ENCODE assay signal across 19 mouse cellular contexts in genomic region chr9:65831164-65831563, GRCm38 (mm10). TPM values are rescaled to one million over a fixed set of nuclear protein-coding genes. Genes with fewer than 3 reads are reported as not detected.
A peak's percentile ranks its signal among the peaks of the same experiment; 100 is the strongest.
DNase-seq lines count a peak whose midpoint lies in the region; ATAC-seq lines count a peak whose summit lies in the region.
"Had no signal": no experiment of that assay in that cellular context is flagged by ENCODE, and none has a peak within 500 bp of the region (broad histone marks: within the 10 kb centered on the region; RNA-seq: fewer than 3 reads in every experiment).

No protein-coding gene starts in this region.

- H3K4me3 ChIP-seq in forebrain, embryonic 10.5 days, result no peak overlapping the region
- H3K4me3 ChIP-seq in forebrain, embryonic 16.5 days (replicated peaks; ENCODE audit: low read length), result no peak overlapping the region
- no peak overlapping the region for H3K4me3 ChIP-seq in kidney, embryonic 16.5 days (ENCODE audit: low read length)
- H3K4me3 ChIP-seq in midbrain, embryonic 10.5 days, result no peak overlapping the region
- H3K4me3 ChIP-seq in midbrain, embryonic 14.5 days (replicated peaks; ENCODE audit: low read depth, low read length), result no peak overlapping the region
- H3K4me3 ChIP-seq: embryonic facial prominence, embryonic 15.5 days; kidney, embryonic 15.5 days; limb, embryonic 15.5 days; neural tube, embryonic 13.5 days had no signal

- peaks cover 87% of the 10 kb centered on the region for H3K4me1 ChIP-seq in forebrain, embryonic 10.5 days
- peaks cover 25% of the 10 kb centered on the region for H3K4me1 ChIP-seq in forebrain, embryonic 16.5 days (replicated peaks; ENCODE audit: control insufficient read depth, insufficient read depth, low read length)
- H3K4me1 ChIP-seq in kidney, embryonic 16.5 days (ENCODE audit: insufficient read depth, low read length), result peaks cover 22% of the 10 kb centered on the region
- H3K4me1 ChIP-seq in midbrain, embryonic 10.5 days, result peaks cover 68% of the 10 kb centered on the region
- 0 out of 2 replicates have a peak, but pooled peaks cover 7% of the 10 kb centered on the region for H3K4me1 ChIP-seq in midbrain, embryonic 14.5 days (ENCODE audit: control insufficient read depth, insufficient read depth, low read length)

- WGBS in forebrain, embryonic 10.5 days, result 52% methylated on average over 4 of the region's 4 CpGs
- 34% methylated on average over 4 of the region's 4 CpGs for WGBS in forebrain, embryonic 16.5 days
- 69% methylated on average over 4 of the region's 4 CpGs for WGBS in kidney, embryonic 16.5 days
- 65% methylated on average over 4 of the region's 4 CpGs for WGBS in midbrain, embryonic 10.5 days
- 49% methylated on average over 4 of the region's 4 CpGs for WGBS in midbrain, embryonic 14.5 days

- DNase-seq in forebrain, embryonic 10.5 days (ENCODE audit: extremely low spot score, low spot score), result no peak
- no peak for DNase-seq in kidney, postnatal 25 days
- no peak for DNase-seq in midbrain, embryonic 10.5 days (ENCODE audit: low spot score)
- no peak for DNase-seq in midbrain, embryonic 14.5 days
- no peak for DNase-seq in spleen, adult 18-20 months
- DNase-seq: cerebellum, adult 18-20 months; cerebellum, postnatal 25 days; gastrocnemius, postnatal 36 days; lung, embryonic 14.5 days; thymus, postnatal 36 days had no signal

- H3K27me3 ChIP-seq in forebrain, embryonic 10.5 days (ENCODE audit: poor library complexity, severe bottlenecking), result no peaks in the 10 kb centered on the region
- no peaks in the 10 kb centered on the region for H3K27me3 ChIP-seq in forebrain, embryonic 16.5 days (replicated peaks; ENCODE audit: control insufficient read depth, insufficient read depth, low read length)
- no peaks in the 10 kb centered on the region for H3K27me3 ChIP-seq in kidney, embryonic 16.5 days (ENCODE audit: insufficient read depth, low read length)
- H3K27me3 ChIP-seq in midbrain, embryonic 10.5 days (ENCODE audit: low read depth, poor library complexity, severe bottlenecking), result 0 out of 2 replicates have a peak, but pooled peaks cover 8% of the 10 kb centered on the region
- no peaks in the 10 kb centered on the region; the same call in 1 of the 2 replicates for H3K27me3 ChIP-seq in midbrain, embryonic 14.5 days (ENCODE audit: control insufficient read depth, insufficient read depth, low read length)
- H3K27me3 ChIP-seq: embryonic facial prominence, embryonic 15.5 days; kidney, embryonic 15.5 days; limb, embryonic 15.5 days; neural tube, embryonic 13.5 days had no signal

- peaks cover 4% of the 10 kb centered on the region for H3K36me3 ChIP-seq in forebrain, embryonic 10.5 days (replicated peaks)
- no peaks in the 10 kb centered on the region for H3K36me3 ChIP-seq in forebrain, embryonic 16.5 days (ENCODE audit: control insufficient read depth, insufficient read depth)
- no peaks in the 10 kb centered on the region for H3K36me3 ChIP-seq in kidney, embryonic 16.5 days (ENCODE audit: insufficient read depth, low read length)
- peaks cover 3% of the 10 kb centered on the region; the same call in 1 of the 2 replicates for H3K36me3 ChIP-seq in midbrain, embryonic 10.5 days
- no peaks in the 10 kb centered on the region for H3K36me3 ChIP-seq in midbrain, embryonic 14.5 days (ENCODE audit: control insufficient read depth, insufficient read depth, low read length)
- H3K36me3 ChIP-seq: neural tube, embryonic 13.5 days had no signal

- no peak for ATAC-seq in forebrain, embryonic 16.5 days
- no peak for ATAC-seq in kidney, embryonic 16.5 days (ENCODE audit: low FRiP score, low TSS enrichment)
- ATAC-seq in midbrain, embryonic 14.5 days (ENCODE audit: low FRiP score, low TSS enrichment), result no peak
- ATAC-seq in megakaryocyte progenitor cell, adult 5-6 weeks (replicated peaks; ENCODE audit: poor library complexity), result peak; percentile 13; the same call in 1 of the 2 replicates
- ATAC-seq: hindbrain, postnatal 0 days; intestine, postnatal 0 days had no signal

- no peaks in the 10 kb centered on the region for H3K9me3 ChIP-seq in forebrain, embryonic 10.5 days
- H3K9me3 ChIP-seq in forebrain, embryonic 16.5 days (ENCODE audit: control insufficient read depth, low read length), result no peaks in the 10 kb centered on the region
- H3K9me3 ChIP-seq in kidney, embryonic 16.5 days (ENCODE audit: low read length), result no peaks in the 10 kb centered on the region
- no peaks in the 10 kb centered on the region for H3K9me3 ChIP-seq in midbrain, embryonic 10.5 days (replicated peaks)
- no peaks in the 10 kb centered on the region for H3K9me3 ChIP-seq in midbrain, embryonic 14.5 days (ENCODE audit: control insufficient read depth, low read length)
- H3K9me3 ChIP-seq: embryonic facial prominence, embryonic 15.5 days; kidney, embryonic 15.5 days; limb, embryonic 15.5 days; neural tube, embryonic 13.5 days had no signal

- H3K4me2 ChIP-seq in forebrain, embryonic 16.5 days (ENCODE audit: low read length), result no peak overlapping the region
- H3K4me2 ChIP-seq in kidney, embryonic 16.5 days (replicated peaks; ENCODE audit: low read depth, low read length), result no peak overlapping the region
- no peak overlapping the region for H3K4me2 ChIP-seq in midbrain, embryonic 14.5 days (ENCODE audit: low read length)
- H3K4me2 ChIP-seq: embryonic facial prominence, embryonic 15.5 days; kidney, embryonic 15.5 days; limb, embryonic 15.5 days; lung, embryonic 14.5 days; neural tube, embryonic 13.5 days had no signal

- H3K27ac ChIP-seq in forebrain, embryonic 10.5 days, result peak overlapping the region; percentile 86
- H3K27ac ChIP-seq in forebrain, embryonic 16.5 days (ENCODE audit: low read length), result no peak overlapping the region
- H3K27ac ChIP-seq in kidney, embryonic 16.5 days (ENCODE audit: low read length), result 0 out of 2 replicates have a peak overlapping the region, but pooled peaks have one; percentile 38
- H3K27ac ChIP-seq in midbrain, embryonic 10.5 days (replicated peaks), result peak overlapping the region; percentile 77
- no peak overlapping the region for H3K27ac ChIP-seq in midbrain, embryonic 14.5 days (replicated peaks; ENCODE audit: low read depth, low read length)
- H3K27ac ChIP-seq: embryonic facial prominence, embryonic 15.5 days; hindbrain, postnatal 0 days; kidney, embryonic 15.5 days; limb, embryonic 15.5 days; neural tube, embryonic 13.5 days had no signal

- no peak overlapping the region for H3K9ac ChIP-seq in forebrain, embryonic 16.5 days (replicated peaks; ENCODE audit: low read depth, low read length)
- no peak overlapping the region for H3K9ac ChIP-seq in kidney, embryonic 16.5 days (replicated peaks; ENCODE audit: low read length)
- H3K9ac ChIP-seq in midbrain, embryonic 14.5 days (replicated peaks; ENCODE audit: low read length), result no peak overlapping the region
- H3K9ac ChIP-seq: embryonic facial prominence, embryonic 15.5 days; kidney, embryonic 15.5 days; limb, embryonic 15.5 days; lung, embryonic 14.5 days; neural tube, embryonic 13.5 days had no signal

RNA-seq across cellular contexts. Expression of gene Zfp609, which starts 3.8 kb away (rescaled TPM):
- 8.2 and 8.3 TPM in 2 replicates for polyA plus RNA-seq in forebrain, embryonic 10.5 days (2016; fragmentation: Nextera tagmentation; extraction: Ambion mirVana)
- 7.7 and 8.0 TPM in 2 replicates for polyA plus RNA-seq in forebrain, embryonic 16.5 days (2015; fragmentation: Nextera tagmentation; extraction: Ambion mirVana)
- polyA plus RNA-seq in kidney, embryonic 16.5 days (2015; fragmentation: Nextera tagmentation; extraction: Ambion mirVana), result 4.8 and 6.4 TPM in 2 replicates
- polyA plus RNA-seq in midbrain, embryonic 10.5 days (2016; fragmentation: Nextera tagmentation; extraction: Ambion mirVana), result 6.4 and 7.3 TPM in 2 replicates
- polyA plus RNA-seq in midbrain, embryonic 14.5 days (2014; fragmentation: Nextera tagmentation; extraction: Ambion mirVana), result 9.2 and 10.2 TPM in 2 replicates
- 22.6 and 23.3 TPM in 2 replicates for total RNA-seq in megakaryocyte progenitor cell, adult 5-6 weeks (2015)
- 5.5 and 6.8 TPM in 2 replicates for total RNA-seq in megakaryocyte progenitor cell, adult 5-6 weeks (2017)

RNA-seq across cellular contexts. Expression of gene Pclaf, which starts 58.9 kb away (rescaled TPM):
- polyA plus RNA-seq in forebrain, embryonic 10.5 days (2016; fragmentation: Nextera tagmentation; extraction: Ambion mirVana), result 339 and 372 TPM in 2 replicates
- 57.7 and 59.9 TPM in 2 replicates for polyA plus RNA-seq in forebrain, embryonic 16.5 days (2015; fragmentation: Nextera tagmentation; extraction: Ambion mirVana)
- polyA plus RNA-seq in kidney, embryonic 16.5 days (2015; fragmentation: Nextera tagmentation; extraction: Ambion mirVana), result 181 and 207 TPM in 2 replicates
- polyA plus RNA-seq in midbrain, embryonic 10.5 days (2016; fragmentation: Nextera tagmentation; extraction: Ambion mirVana), result 258 and 306 TPM in 2 replicates
- 16.8 and 27.1 TPM in 2 replicates for polyA plus RNA-seq in midbrain, embryonic 14.5 days (2014; fragmentation: Nextera tagmentation; extraction: Ambion mirVana)
- total RNA-seq in megakaryocyte progenitor cell, adult 5-6 weeks (2015), result 90.5 and 107 TPM in 2 replicates
- 256 and 269 TPM in 2 replicates for total RNA-seq in megakaryocyte progenitor cell, adult 5-6 weeks (2017)

Comparison
In these comparisons a context has a peak if more than half of its experiments do, and no peak if none do; other contexts are left out.
1. H3K27ac ChIP-seq: peak in forebrain, embryonic 10.5 days (single experiment), kidney, embryonic 16.5 days (single experiment) and midbrain, embryonic 10.5 days (single experiment); none in forebrain, embryonic 16.5 days (single experiment) and midbrain, embryonic 14.5 days (single experiment).